Mouse (Mus musculus) liver, embryonic 16.5 days (tissue): ENCODE results near the gene Cdkal1. TPM values are rescaled to one million over a fixed set of nuclear protein-coding genes. Genes with fewer than 3 reads are reported as not detected.
A peak's percentile ranks its signal among the peaks of the same experiment; 100 is the strongest.

Experiments used
- ATAC-seq: fragments of 200-750 bp; cut with Nextera tagmentation; 2 replicates; pipeline ENCODE4 v1.8.0; 2017; ENCODE audit warnings: low read depth, mild to moderate bottlenecking, moderate number of reproducible peaks, moderate library complexity
- H3K27ac ChIP-seq: fragments of 300-500 bp; sonication (generic); 2 replicates; pipeline ENCODE4 v1.5.1; 2014; ENCODE audit warnings: mild to moderate bottlenecking, low read length
- H3K27me3 ChIP-seq: fragments of 300-500 bp; sonication (generic); 2 replicates; pipeline ENCODE4 v1.6.1; 2014; ENCODE audit warnings: low read depth, low read length, mixed read lengths; ENCODE audit not compliant: control insufficient read depth, insufficient read depth
- H3K36me3 ChIP-seq: fragments of 300-500 bp; sonication (generic); 2 replicates; pipeline ENCODE4 v1.6.1; 2014; ENCODE audit warnings: mild to moderate bottlenecking; ENCODE audit not compliant: control insufficient read depth, insufficient read depth
- H3K4me1 ChIP-seq: fragments of 300-500 bp; sonication (generic); 2 replicates; pipeline ENCODE4 v1.6.1; 2014; ENCODE audit warnings: low read depth, low read length, mixed read lengths; ENCODE audit not compliant: control insufficient read depth
- H3K4me2 ChIP-seq: fragments of 300-500 bp; sonication (generic); 2 replicates; pipeline ENCODE4 v1.6.1; 2014; ENCODE audit warnings: low read depth, low read length, mixed read lengths
- H3K4me3 ChIP-seq: fragments of 300-500 bp; sonication (generic); 2 replicates; pipeline ENCODE4 v1.5.1; 2014; ENCODE audit warnings: low read depth, mild to moderate bottlenecking, low read length
- H3K9ac ChIP-seq: fragments of 300-500 bp; sonication (generic); 2 replicates; pipeline ENCODE4 v1.6.1; 2014; ENCODE audit warnings: low read depth, low read length
- H3K9me3 ChIP-seq: fragments of 300-500 bp; sonication (generic); replicated peaks from 2 replicates; pipeline ENCODE4 v1.6.1; 2016; ENCODE audit warnings: low read length; ENCODE audit not compliant: control insufficient read depth
- WGBS: fragments of 180-500 bp; shearing (Covaris S2); extraction: QIAGEN DNeasy Blood & Tissue Kit; methylation state at CpG from one replicate; pipeline ENCODE4 v1.1.7; 2014; ENCODE audit not compliant: insufficient replicate concordance; 5-methylcytosine and 5-hydroxymethylcytosine counted together
- polyA plus RNA-seq: library from polyadenylated mRNA; unstranded; fragments of >200 nt; fragmentation: Nextera tagmentation; extraction: Ambion mirVana; gene quantifications from 2 replicates; pipeline ENCODE4 v1.2.1, GENCODE M21; 2015

Cdkal1 gene
- polyA plus RNA-seq, 1 experiment from 2014 or later, result 9.3 TPM

DNA sequence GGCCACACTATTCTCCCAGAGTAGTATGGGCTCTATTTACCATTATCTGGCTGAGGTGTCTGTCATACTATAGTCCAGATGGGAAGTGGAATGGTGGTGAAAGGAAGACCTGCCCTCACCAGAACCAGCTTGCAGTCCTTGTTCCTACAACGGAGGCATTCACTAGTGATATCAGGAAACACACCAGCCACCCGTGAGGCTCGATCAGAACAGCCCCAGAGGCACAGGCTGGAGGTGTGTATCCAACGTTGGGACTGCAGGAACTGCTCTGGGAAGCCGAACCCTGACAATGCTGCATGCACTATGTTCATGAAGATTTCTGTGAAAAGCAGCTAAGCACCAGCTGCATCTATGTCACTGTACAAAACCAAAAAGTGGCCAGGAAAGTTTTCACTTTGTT lies 321.9 kb downstream of the Cdkal1 start:
- no peak overlapping the region for H3K27ac ChIP-seq
- no peak overlapping the region for H3K4me3 ChIP-seq
- whole genome bisulfite sequencing, result 33% methylated on average over 5 of the region's 5 CpGs
- no peaks in the 10 kb centered on the region for H3K4me1 ChIP-seq
- ATAC-seq, result no peak
- H3K36me3 ChIP-seq, result no peaks in the 10 kb centered on the region
- no peaks in the 10 kb centered on the region for H3K27me3 ChIP-seq
- no peaks in the 10 kb centered on the region for H3K9me3 ChIP-seq
- no peak overlapping the region for H3K9ac ChIP-seq
- no peak overlapping the region for H3K4me2 ChIP-seq

DNA sequence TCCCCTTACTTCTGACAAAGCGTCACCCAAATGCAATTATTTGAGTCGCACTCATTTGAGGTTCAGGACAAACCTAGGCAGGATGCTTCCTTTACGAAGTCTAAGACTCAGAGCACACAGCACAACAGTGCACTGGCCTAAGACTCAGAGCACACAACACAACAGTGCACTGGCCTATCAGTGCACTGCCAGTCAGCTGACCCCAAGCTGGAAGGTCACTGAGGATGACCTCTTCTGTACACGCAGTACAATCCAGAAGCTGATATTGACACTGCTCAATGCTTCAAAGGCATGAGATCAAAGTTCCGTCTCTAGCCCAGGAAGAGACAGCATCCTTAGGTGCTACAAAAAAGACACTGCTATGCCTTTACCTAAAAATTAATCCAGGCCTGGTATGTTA lies 327.1 kb downstream of the Cdkal1 start:
- no peak overlapping the region for H3K27ac ChIP-seq
- no peaks in the 10 kb centered on the region for H3K9me3 ChIP-seq
- H3K4me1 ChIP-seq, result no peaks in the 10 kb centered on the region
- ATAC-seq, result peak; percentile 70
- no peaks in the 10 kb centered on the region for H3K36me3 ChIP-seq
- H3K27me3 ChIP-seq, result no peaks in the 10 kb centered on the region
- WGBS, result 72% methylated on average over 5 of the region's 5 CpGs
- H3K9ac ChIP-seq, result no peak overlapping the region
- H3K4me3 ChIP-seq, result no peak overlapping the region
- no peak overlapping the region for H3K4me2 ChIP-seq

DNA sequence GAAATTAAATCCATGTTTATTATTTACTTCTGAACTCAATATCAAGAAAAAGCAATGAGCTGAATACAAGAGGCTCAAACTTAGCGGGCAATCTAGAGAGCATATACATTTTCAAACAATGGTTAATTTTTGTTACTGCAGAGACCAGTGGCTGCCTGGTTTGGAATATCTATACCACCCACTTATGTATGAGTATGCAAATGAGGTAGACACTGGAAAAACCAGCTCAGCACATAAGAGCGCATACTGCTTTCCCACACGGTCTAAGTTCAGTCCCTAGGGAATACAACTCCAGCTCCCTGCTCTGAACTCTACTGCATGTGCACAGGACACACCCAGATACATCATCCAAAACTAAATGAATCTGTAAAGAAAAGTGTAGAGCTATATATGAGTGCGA lies 334.2 kb downstream of the Cdkal1 start:
- Histone ChIP-seq H3K9ac (no peak overlapping the region), H3K4me1 (no peaks in the 10 kb centered on the region), H3K4me2 (no peak overlapping the region), H3K9me3 (no peaks in the 10 kb centered on the region), H3K27ac (no peak overlapping the region), H3K4me3 (no peak overlapping the region), H3K36me3 (no peaks in the 10 kb centered on the region), H3K27me3 (no peaks in the 10 kb centered on the region)
- no peak for ATAC-seq
- WGBS, result 80% methylated on average over 4 of the region's 4 CpGs

DNA sequence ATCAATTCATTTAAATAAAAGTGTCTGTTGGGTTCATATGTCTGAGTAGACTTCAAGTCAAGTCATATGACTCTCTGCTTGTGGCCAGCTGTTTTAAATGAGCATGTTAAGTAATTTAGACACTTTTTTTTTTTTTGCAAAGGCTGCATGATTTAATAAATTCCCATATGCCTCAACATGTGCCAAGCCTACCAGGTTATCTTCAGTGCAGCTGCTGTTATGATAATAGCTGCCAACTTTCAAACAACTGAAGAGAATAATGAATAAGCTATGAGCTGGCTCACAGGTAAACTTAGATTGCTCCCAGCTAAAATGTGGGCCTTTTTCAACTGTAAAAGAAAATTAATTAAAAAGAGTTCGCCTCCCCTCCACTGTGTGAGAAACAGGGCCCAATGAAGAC lies 341.4 kb downstream of the Cdkal1 start:
- Histone ChIP-seq H3K9me3 (no peaks in the 10 kb centered on the region), H3K27ac (no peak overlapping the region), H3K27me3 (no peaks in the 10 kb centered on the region), H3K4me2 (no peak overlapping the region), H3K9ac (no peak overlapping the region), H3K4me3 (no peak overlapping the region), H3K36me3 (no peaks in the 10 kb centered on the region), H3K4me1 (no peaks in the 10 kb centered on the region)
- WGBS, result 61% methylated on average over 1 of the region's 1 CpGs
- no peak for ATAC-seq

DNA sequence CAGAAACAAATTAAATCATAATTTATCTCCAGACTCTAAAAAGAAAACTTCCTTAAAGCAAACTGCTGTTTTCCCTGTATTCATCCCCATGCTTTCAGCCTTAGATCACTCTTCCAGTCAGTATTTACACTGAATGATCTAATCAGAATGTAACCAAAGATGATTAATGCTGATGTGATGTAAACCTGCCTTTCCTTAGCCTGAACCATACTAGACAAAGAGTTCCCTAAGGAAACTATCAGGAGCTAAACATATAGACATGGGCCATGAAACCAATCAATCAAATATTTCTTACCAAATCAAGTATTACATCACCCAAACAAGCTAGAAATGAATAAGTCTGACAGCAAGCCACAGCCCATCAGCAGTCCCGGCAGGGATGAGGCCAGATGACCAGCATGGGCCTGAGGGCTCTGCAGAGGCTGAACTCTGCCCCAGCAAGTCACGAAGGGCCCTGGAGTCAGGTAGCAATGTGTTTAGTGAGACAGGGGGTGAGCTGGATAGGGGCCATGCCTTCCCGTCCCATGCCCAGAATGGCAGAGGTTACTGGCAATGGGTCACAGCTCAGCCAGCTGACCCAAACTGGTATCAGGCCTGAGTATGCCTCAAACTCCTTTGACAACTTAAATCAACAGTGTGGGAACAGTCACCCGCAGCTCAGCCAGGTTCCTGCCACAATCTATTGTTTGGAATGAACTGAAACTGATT lies 350.5 kb downstream of the Cdkal1 start:
- WGBS, result 51% methylated on average over 4 of the region's 4 CpGs

DNA sequence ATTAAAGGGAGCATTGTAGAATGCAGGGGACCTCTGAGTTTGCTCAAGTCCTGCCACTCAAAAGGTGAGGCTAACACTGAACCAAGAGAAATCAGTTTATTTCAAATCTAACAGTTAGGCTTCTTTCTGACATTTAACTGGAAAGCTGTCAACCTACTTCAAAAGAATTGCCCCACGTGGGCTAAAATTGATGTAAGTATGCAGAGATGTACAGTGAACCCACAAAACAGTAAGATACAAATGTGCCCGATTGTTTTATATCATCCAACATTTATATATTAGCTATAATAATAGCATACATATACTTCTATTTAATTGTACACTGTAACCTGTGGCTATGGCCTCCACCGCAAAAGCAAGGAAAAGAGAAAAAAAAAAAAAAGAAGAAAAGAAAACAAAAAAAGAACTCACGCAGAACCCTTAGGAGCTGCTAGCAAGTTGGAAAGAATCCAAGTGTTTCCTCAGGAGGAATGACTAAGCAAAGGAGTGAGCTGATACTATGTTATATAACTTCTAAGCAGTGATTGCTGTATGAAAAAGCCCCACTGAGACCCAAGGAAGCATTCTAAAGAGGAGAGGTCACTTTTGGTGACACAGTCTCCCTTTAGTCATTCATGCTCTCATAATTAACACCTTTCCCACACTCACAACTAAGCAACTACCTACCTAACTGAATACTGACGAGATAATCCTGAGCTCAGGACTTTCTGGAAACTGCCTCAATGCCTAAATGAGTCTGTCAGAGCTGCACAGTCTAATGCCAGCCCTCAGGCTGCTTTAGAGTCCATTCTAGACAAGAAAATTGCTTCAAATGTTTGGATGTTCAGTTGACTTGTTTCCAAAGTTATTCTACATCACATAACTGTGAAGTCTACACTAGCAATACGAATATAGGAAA lies 352.1 kb downstream of the Cdkal1 start:
- H3K9me3 ChIP-seq, result no peaks in the 10 kb centered on the region
- H3K4me2 ChIP-seq, result no peak overlapping the region
- no peaks in the 10 kb centered on the region for H3K36me3 ChIP-seq
- no peaks in the 10 kb centered on the region for H3K4me1 ChIP-seq
- no peak overlapping the region for H3K27ac ChIP-seq
- no peak overlapping the region for H3K4me3 ChIP-seq
- WGBS, result 55% methylated on average over 6 of the region's 6 CpGs
- H3K27me3 ChIP-seq, result no peaks in the 10 kb centered on the region
- H3K9ac ChIP-seq, result no peak overlapping the region
- no peak for ATAC-seq

More for the DNA sequence above, 350.5 kb downstream of the Cdkal1 start:
- no peak overlapping the region for H3K4me2 ChIP-seq
- H3K4me1 ChIP-seq, result no peaks in the 10 kb centered on the region
- no peak overlapping the region for H3K4me3 ChIP-seq
- no peaks in the 10 kb centered on the region for H3K9me3 ChIP-seq
- H3K9ac ChIP-seq, result no peak overlapping the region
- H3K27me3 ChIP-seq, result no peaks in the 10 kb centered on the region
- ATAC-seq, result no peak
- no peaks in the 10 kb centered on the region for H3K36me3 ChIP-seq
- no peak overlapping the region for H3K27ac ChIP-seq

DNA sequence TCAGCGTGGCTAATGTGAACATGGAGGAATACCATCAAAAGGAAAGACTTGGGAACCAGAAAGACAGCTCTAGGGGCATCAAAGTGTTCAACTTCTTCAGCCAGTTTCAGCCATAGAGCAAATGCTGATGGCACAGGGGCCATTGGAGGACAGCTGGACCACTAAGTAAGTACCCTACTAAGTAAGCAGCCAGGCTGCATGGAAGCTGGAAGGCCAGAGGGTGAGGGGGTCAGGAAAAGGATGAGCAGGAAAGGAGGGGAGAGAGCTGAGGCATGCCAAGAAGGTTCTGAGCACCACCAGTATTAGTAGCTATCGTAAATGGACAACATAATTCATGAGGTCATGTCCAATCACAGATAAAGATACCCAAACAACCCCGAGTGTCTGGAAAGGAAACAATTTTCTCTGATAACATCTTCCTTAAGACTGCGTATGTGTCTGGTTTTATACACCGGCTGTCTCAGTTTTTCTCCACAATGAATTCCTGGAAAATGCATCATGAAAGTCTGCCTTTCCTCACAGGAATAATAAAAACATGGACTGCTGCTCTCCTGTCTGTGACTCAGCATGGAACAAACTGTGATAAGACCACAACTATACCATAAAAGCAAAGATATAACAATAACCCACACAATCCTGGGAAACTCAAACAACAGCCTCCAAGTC lies 352.9 kb downstream of the Cdkal1 start:
- H3K4me3 ChIP-seq, result no peak overlapping the region
- no peaks in the 10 kb centered on the region for H3K27me3 ChIP-seq
- H3K4me1 ChIP-seq, result no peaks in the 10 kb centered on the region
- H3K36me3 ChIP-seq, result no peaks in the 10 kb centered on the region
- H3K4me2 ChIP-seq, result no peak overlapping the region
- ATAC-seq, result no peak
- 49% methylated on average over 5 of the region's 5 CpGs for WGBS
- H3K9me3 ChIP-seq, result no peaks in the 10 kb centered on the region
- no peak overlapping the region for H3K9ac ChIP-seq
- H3K27ac ChIP-seq, result no peak overlapping the region

DNA sequence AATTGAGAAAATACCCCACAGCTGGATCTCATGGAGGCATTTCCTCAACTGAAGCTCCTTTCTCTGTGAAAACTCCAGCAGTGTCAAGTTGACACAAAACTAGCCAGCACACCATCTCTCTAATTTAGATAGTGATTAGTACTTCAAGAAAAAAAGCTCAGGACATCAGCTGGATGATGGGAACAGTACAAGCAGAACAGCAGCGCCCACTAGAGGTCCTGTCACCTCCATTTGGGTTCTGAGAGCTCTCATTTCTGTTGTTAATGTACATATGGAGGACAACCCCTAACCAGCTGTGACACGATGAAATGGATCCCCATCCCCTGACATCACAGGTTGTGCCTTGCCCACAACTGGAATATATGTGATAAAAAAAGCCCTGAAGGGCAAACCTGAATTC lies 354.3 kb downstream of the Cdkal1 start:
- Histone ChIP-seq H3K9me3 (no peaks in the 10 kb centered on the region), H3K36me3 (no peaks in the 10 kb centered on the region), H3K4me3 (no peak overlapping the region), H3K4me1 (no peaks in the 10 kb centered on the region), H3K27ac (no peak overlapping the region), H3K27me3 (no peaks in the 10 kb centered on the region), H3K4me2 (no peak overlapping the region), H3K9ac (no peak overlapping the region)
- no peak for ATAC-seq
- WGBS, result 30% methylated on average over 2 of the region's 2 CpGs

DNA sequence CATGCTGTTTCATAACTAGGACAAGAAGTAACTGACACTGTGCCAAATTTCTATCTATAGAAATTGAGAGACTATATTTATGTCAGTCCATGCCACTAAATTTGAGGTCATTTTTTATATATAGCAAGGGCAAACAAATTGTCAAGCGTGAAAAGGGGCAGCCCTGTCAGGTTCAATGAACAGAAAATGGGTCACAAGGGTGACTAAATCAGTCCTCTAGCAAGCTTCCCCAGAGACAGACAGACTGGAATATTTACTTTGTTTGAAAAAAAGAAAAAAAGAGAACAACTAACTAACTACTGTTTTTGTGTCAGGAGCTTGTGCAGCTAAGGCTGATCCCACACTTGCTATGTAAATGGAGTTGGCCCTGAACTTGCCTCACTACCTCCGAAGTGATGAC lies 355.7 kb downstream of the Cdkal1 start:
- no peak for ATAC-seq
- no peaks in the 10 kb centered on the region for H3K9me3 ChIP-seq
- H3K27me3 ChIP-seq, result no peaks in the 10 kb centered on the region
- H3K9ac ChIP-seq, result no peak overlapping the region
- no peaks in the 10 kb centered on the region for H3K4me1 ChIP-seq
- WGBS, result 79% methylated on average over 2 of the region's 2 CpGs
- no peak overlapping the region for H3K27ac ChIP-seq
- H3K4me3 ChIP-seq, result no peak overlapping the region
- H3K36me3 ChIP-seq, result no peaks in the 10 kb centered on the region
- H3K4me2 ChIP-seq, result no peak overlapping the region
